Mouse (Mus musculus) CH12.LX (cell line): ENCODE data around the gene Katna1. TPM values are rescaled to one million over a fixed set of nuclear protein-coding genes. Genes with fewer than 3 reads are reported as not detected.

ENCODE experiments used
- DNase-seq: peaks from one replicate; pipeline ENCODE4 v3.0.0-alpha.2; 2013; ENCODE audit errors: extremely low read depth
- H3K27ac ChIP-seq: 2 replicates; pipeline ENCODE4 v1.5.1; 2012; ENCODE audit warnings: low read depth, mild to moderate bottlenecking, control low read depth, moderate library complexity; ENCODE audit not compliant: insufficient read depth
- H3K27me3 ChIP-seq: replicated peaks from 2 replicates; pipeline ENCODE3; 2012; ENCODE audit warnings: inconsistent platforms
- H3K36me3 ChIP-seq, 2 experiments: replicated peaks in 1 of 2; 2 replicates each; pipeline versions ENCODE3 to v1.6.1; 2012; ENCODE audit warnings: inconsistent platforms in 1 of 2, low read length in 1 of 2, mild to moderate bottlenecking in 1 of 2, mixed read lengths in 1 of 2, moderate library complexity in 1 of 2; ENCODE audit not compliant: control insufficient read depth in 1 of 2, insufficient read depth in 1 of 2
- H3K4me1 ChIP-seq, 2 experiments: 2 replicates each; pipeline ENCODE4 v1.6.1; 2012; ENCODE audit warnings: inconsistent platforms in 1 of 2, moderate library complexity in 1 of 2; ENCODE audit not compliant: insufficient read depth in 2 of 2, control insufficient read depth in 1 of 2
- H3K4me2 ChIP-seq: 2 replicates; pipeline ENCODE4 v1.6.1; 2012; ENCODE audit warnings: low read depth, mild to moderate bottlenecking, control low read depth; ENCODE audit not compliant: poor library complexity, insufficient read depth, severe bottlenecking
- H3K4me3 ChIP-seq, 3 experiments: fragments of 150-350 bp in 1 of 3; sonication (generic) in 1 of 3; replicated peaks in 1 of 3; 2 replicates each; pipeline versions ENCODE3 to v1.5.1; 2011 to 2012; ENCODE audit warnings: low read depth in 2 of 3, low read length in 2 of 3, mild to moderate bottlenecking in 2 of 3, moderate library complexity in 2 of 3, control low read depth in 1 of 3, improper control_type of control experiment in 1 of 3, inconsistent platforms in 1 of 3, mixed read lengths in 1 of 3; ENCODE audit not compliant: poor library complexity in 1 of 3
- H3K79me2 ChIP-seq: replicated peaks from 2 replicates; pipeline ENCODE4 v1.6.1; 2012; ENCODE audit warnings: mild to moderate bottlenecking, moderate library complexity; ENCODE audit not compliant: control insufficient read depth, poor library complexity, insufficient read depth, severe bottlenecking; ENCODE audit errors: extremely low read depth
- H3K9ac ChIP-seq: 2 replicates; pipeline ENCODE4 v1.6.1; 2012; ENCODE audit warnings: low read depth, mild to moderate bottlenecking, control low read depth, moderate library complexity; ENCODE audit not compliant: insufficient read depth
- H3K9me3 ChIP-seq: replicated peaks from 2 replicates; pipeline ENCODE3; 2012; ENCODE audit warnings: low read length, inconsistent platforms, mixed read lengths
- BHLHE40 ChIP-seq: IDR thresholded peaks from 2 replicates; pipeline ENCODE4 v1.6.1; 2011; ENCODE audit warnings: mild to moderate bottlenecking, low read depth, low read length, improper control_type of control experiment
- CHD2 ChIP-seq: IDR thresholded peaks from 2 replicates; pipeline ENCODE4 v1.6.1; 2011; ENCODE audit warnings: low read length, improper control_type of control experiment
- E2F4 ChIP-seq: IDR thresholded peaks from 2 replicates; pipeline ENCODE4 v1.6.1; 2011; ENCODE audit warnings: low read depth, low read length, improper control_type of control experiment; ENCODE audit not compliant: insufficient replicate concordance
- ELF1 ChIP-seq: IDR thresholded peaks from 2 replicates; pipeline ENCODE4 v1.6.1; 2014; ENCODE audit warnings: low read depth, mild to moderate bottlenecking, inconsistent platforms, low read length, improper control_type of control experiment
- ETS1 ChIP-seq: conservative IDR thresholded peaks from 2 replicates; pipeline ENCODE4 v1.6.1; 2012; ENCODE audit warnings: low read depth, mild to moderate bottlenecking, inconsistent platforms, low read length, improper control_type of control experiment, moderate library complexity
- HCFC1 ChIP-seq: IDR thresholded peaks from 2 replicates; pipeline ENCODE4 v1.6.1; 2012; ENCODE audit warnings: low read depth, mild to moderate bottlenecking, inconsistent platforms, low read length, improper control_type of control experiment
- JUND ChIP-seq: conservative IDR thresholded peaks from 2 replicates; pipeline ENCODE4 v1.6.1; 2011; ENCODE audit warnings: low read depth, low read length, improper control_type of control experiment
- KAT2A ChIP-seq: IDR thresholded peaks from 2 replicates; pipeline ENCODE4 v1.6.1; 2012; ENCODE audit warnings: low read length, improper control_type of control experiment, inconsistent platforms; ENCODE audit not compliant: insufficient replicate concordance
- MAFK ChIP-seq: IDR thresholded peaks from 2 replicates; pipeline ENCODE4 v1.6.1; 2011; ENCODE audit warnings: low read length, improper control_type of control experiment; ENCODE audit not compliant: insufficient replicate concordance
- MAX ChIP-seq: IDR thresholded peaks from 2 replicates; pipeline ENCODE4 v1.6.1; 2011; ENCODE audit warnings: low read length, improper control_type of control experiment
- MAZ ChIP-seq: IDR thresholded peaks from 2 replicates; pipeline ENCODE4 v1.6.1; 2012; ENCODE audit warnings: low read depth, mild to moderate bottlenecking, inconsistent platforms, low read length, improper control_type of control experiment, moderate library complexity
- MXI1 ChIP-seq: IDR thresholded peaks from 2 replicates; pipeline ENCODE4 v1.6.1; 2011; ENCODE audit warnings: mild to moderate bottlenecking, low read depth, low read length, improper control_type of control experiment
- MYC ChIP-seq: IDR thresholded peaks from 2 replicates; pipeline ENCODE4 v1.6.1; 2011; ENCODE audit warnings: low read depth, mild to moderate bottlenecking, improper control_type of control experiment, low read length
- NRF1 ChIP-seq: IDR thresholded peaks from 2 replicates; pipeline ENCODE4 v1.6.1; 2014; ENCODE audit warnings: low read depth, mild to moderate bottlenecking, inconsistent platforms, low read length, improper control_type of control experiment, moderate library complexity
- POLR2A ChIP-seq: IDR thresholded peaks from 2 replicates; pipeline ENCODE4 v1.6.1; 2011; ENCODE audit warnings: low read depth, mild to moderate bottlenecking, improper control_type of control experiment, low read length
- RAD21 ChIP-seq: IDR thresholded peaks from 2 replicates; pipeline ENCODE4 v1.6.1; 2011; ENCODE audit warnings: low read depth, mild to moderate bottlenecking, low read length, improper control_type of control experiment, moderate library complexity
- RCOR1 ChIP-seq: conservative IDR thresholded peaks from 2 replicates; pipeline ENCODE4 v1.6.1; 2012; ENCODE audit warnings: low read depth, mild to moderate bottlenecking, inconsistent platforms, low read length, improper control_type of control experiment
- SMC3 ChIP-seq: IDR thresholded peaks from 2 replicates; pipeline ENCODE4 v1.6.1; 2011; ENCODE audit warnings: low read depth, low read length, improper control_type of control experiment
- TBP ChIP-seq: conservative IDR thresholded peaks from 2 replicates; pipeline ENCODE4 v1.6.1; 2011; ENCODE audit warnings: low read depth, low read length, improper control_type of control experiment
- USF1 ChIP-seq: IDR thresholded peaks from 2 replicates; pipeline ENCODE4 v1.6.1; 2014; ENCODE audit warnings: low read depth, mild to moderate bottlenecking, inconsistent platforms, low read length, improper control_type of control experiment
- USF2 ChIP-seq: conservative IDR thresholded peaks from 2 replicates; pipeline ENCODE4 v1.6.1; 2011; ENCODE audit warnings: low read depth, low read length, improper control_type of control experiment
- ZC3H11A ChIP-seq: IDR thresholded peaks from 2 replicates; pipeline ENCODE4 v1.6.1; 2012; ENCODE audit warnings: low read depth, mild to moderate bottlenecking, inconsistent platforms, low read length, improper control_type of control experiment
- ZNF384 ChIP-seq: IDR thresholded peaks from 2 replicates; pipeline ENCODE4 v1.6.1; 2012; ENCODE audit warnings: low read depth, low read length, improper control_type of control experiment, inconsistent platforms
- dilution Hi-C: fragments of 300-500 bp; cut with MboI; formaldehyde crosslinking; loops from 2 replicates; pipeline ENCODE4 v1.14.3; 2020; ENCODE audit warnings: low sequenced_read_pairs; ENCODE audit not compliant: extremely low pct_unique_long_range_greater_than_20kb, extremely low pct_ligation_motif_present
- in situ Hi-C: fragments of 300-500 bp; cut with MboI; formaldehyde crosslinking; loops from 3 replicates; pipeline ENCODE4 v1.14.3; 2019; ENCODE audit warnings: low sequenced_read_pairs, low pct_ligation_motif_present, low pct_unique_long_range_greater_than_20kb, mixed read lengths
- polyA plus RNA-seq: library from polyadenylated mRNA; unstranded; fragments of >175 nt; gene quantifications from 2 replicates; pipeline ENCODE4 v1.2.1, GENCODE M21; 2012; ENCODE audit warnings: low read depth; ENCODE audit not compliant: insufficient read length
- total RNA-seq, 2 experiments: library from RNA; depleted of rRNA; stranded (reverse); fragments of 300-350 nt in 1 of 2; fragments of >200 nt in 1 of 2; gene quantifications; 2 replicates each; pipeline ENCODE4 v1.2.3; 2012 to 2014

Gene Katna1
- total and polyA plus RNA-seq, 3 experiments = 37.3 to 58.5 (median 47.4) TPM

GRCm38 (mm10) chr10:7780238-7781176 lies 54.7 kb downstream of the Katna1 start (continued):
- no peak for TF ChIP-seq E2F4
- 0 out of 2 replicates have a peak, but pooled peaks have one; percentile 19 for TF ChIP-seq MAX
- TF ChIP-seq BHLHE40 = no peak
- TF ChIP-seq CHD2 = no peak
- TF ChIP-seq ELF1 = no peak
- TF ChIP-seq MYC = no peak
- no peak for TF ChIP-seq JUND
- peak; percentile 61; the same call in 1 of the 2 replicates for TF ChIP-seq HCFC1
- TF ChIP-seq MAZ = no peak
- TF ChIP-seq USF1 = no peak
- no peak for TF ChIP-seq KAT2A

- Histone ChIP-seq H3K9me3 (no peaks in the 10 kb centered on the region), H3K79me2 (no peaks in the 10 kb centered on the region), H3K27ac (no peak overlapping the region), H3K36me3 (peaks cover 5 to 24% of the 10 kb centered on the region in 2 experiments), H3K9ac (peak overlapping the region; percentile 61; the same call in 1 of the 2 replicates), H3K27me3 (no peaks in the 10 kb centered on the region), H3K4me1 (peaks cover 0 to 12% of the 10 kb centered on the region in 2 experiments; a peak in 2 of 4 replicates), H3K4me3 (peak overlapping the region; percentile 52 to 98 (median 59)), H3K4me2 (peak overlapping the region; percentile 86)
- in situ Hi-C loops = loop anchor here (25.0 kb wide), 1 partner anchor 444 kb away; no protein-coding TSS in a partner anchor
- DNase-seq = no peak
- dilution Hi-C loops = no loop called here
- TF ChIP-seq TBP = 0 out of 2 replicates have a peak, but pooled peaks have one; percentile 11
- TF ChIP-seq BHLHE40 = no peak
Observed at GRCm38 (mm10) chr10:7781214-7781613, 55.4 kb downstream of the Katna1 start.

GRCm38 (mm10) chr10:7787319-7787718 lies 61.5 kb downstream of the Katna1 start:
- Histone ChIP-seq H3K27me3 (no peaks in the 10 kb centered on the region), H3K79me2 (peaks cover 12% of the 10 kb centered on the region), H3K4me1 (peaks cover 3 to 18% of the 10 kb centered on the region in 2 experiments; a peak in 3 of 4 replicates), H3K9ac (no peak overlapping the region), H3K4me3 (no peak overlapping the region), H3K36me3 (peaks cover 9 to 21% of the 10 kb centered on the region in 2 experiments), H3K4me2 (no peak overlapping the region), H3K27ac (no peak overlapping the region), H3K9me3 (no peaks in the 10 kb centered on the region)
- TF ChIP-seq BHLHE40 (no peak), NRF1 (no peak), ZC3H11A (no peak), POLR2A (no peak), CHD2 (no peak), SMC3 (no peak), MAFK (no peak), ETS1 (no peak), MXI1 (no peak), USF2 (no peak), MAX (no peak), ZNF384 (no peak), HCFC1 (no peak), RCOR1 (no peak), USF1 (no peak), RAD21 (no peak)
- dilution Hi-C loops = no loop called here
- no peak for DNase-seq
- in situ Hi-C loops = loop anchor here (25.0 kb wide), 1 partner anchor 450 kb away; no protein-coding TSS in a partner anchor
